ENCODE assay signal across 12 mouse cellular contexts in genomic region chr5:28031577-28032236, GRCm38 (mm10).
"Had no signal": no experiment of that assay in that cellular context is flagged by ENCODE, and none has a peak within 500 bp of the region (broad histone marks: within the 10 kb centered on the region; RNA-seq: fewer than 3 reads in every experiment).

No protein-coding gene starts in this region.

- H3K9ac ChIP-seq: limb, embryonic 13.5 days; liver, embryonic 14.5 days; lung, embryonic 14.5 days; midbrain, embryonic 15.5 days; neural tube, embryonic 12.5 days had no signal

- DNase-seq: kidney, postnatal 10 days; left cerebral cortex, postnatal 4 days; lung, embryonic 14.5 days; lung, postnatal 10 days; right cerebral cortex, postnatal 14 days; thymus, adult 18-20 months; thymus, postnatal 14 days had no signal

- H3K4me2 ChIP-seq: limb, embryonic 13.5 days; lung, embryonic 14.5 days; midbrain, embryonic 15.5 days; neural tube, embryonic 12.5 days had no signal

- ATAC-seq: midbrain, embryonic 15.5 days had no signal

- H3K4me1 ChIP-seq: midbrain, embryonic 10.5 days; midbrain, embryonic 15.5 days; neural tube, embryonic 12.5 days had no signal

- H3K36me3 ChIP-seq: limb, embryonic 13.5 days; midbrain, embryonic 10.5 days; midbrain, embryonic 15.5 days; neural tube, embryonic 12.5 days had no signal

- H3K9me3 ChIP-seq: limb, embryonic 13.5 days; midbrain, embryonic 15.5 days; neural tube, embryonic 12.5 days had no signal

- H3K27ac ChIP-seq: limb, embryonic 13.5 days; liver, embryonic 14.5 days; midbrain, embryonic 10.5 days; midbrain, embryonic 15.5 days; neural tube, embryonic 12.5 days had no signal

- H3K4me3 ChIP-seq: limb, embryonic 13.5 days; midbrain, embryonic 10.5 days; midbrain, embryonic 15.5 days; neural tube, embryonic 12.5 days had no signal

- H3K27me3 ChIP-seq: limb, embryonic 13.5 days; midbrain, embryonic 15.5 days; neural tube, embryonic 12.5 days had no signal
